ENCODE assay signal across 17 mouse cellular contexts in the genomic region with DNA sequence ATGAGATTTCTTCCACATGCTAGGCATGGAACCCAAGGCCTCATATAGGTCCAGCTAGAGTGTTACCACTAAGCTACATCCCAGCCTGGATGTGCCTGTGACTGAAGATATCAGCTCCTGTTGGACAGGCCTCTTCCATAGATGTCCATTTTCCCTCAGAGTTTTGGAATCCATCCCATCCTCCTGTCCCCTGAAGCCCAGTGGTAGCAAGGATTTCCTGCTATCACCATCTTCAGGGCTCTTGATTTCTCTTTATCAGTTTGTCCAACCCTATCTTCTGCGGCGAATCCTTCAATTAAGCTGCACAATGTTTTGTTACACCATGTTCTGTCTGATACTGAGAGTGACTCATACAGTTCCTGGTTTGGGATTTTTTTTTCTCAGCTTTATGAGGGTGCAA.
"Had no signal": no experiment of that assay in that cellular context is flagged by ENCODE, and none has a peak within 500 bp of the region (broad histone marks: within the 10 kb centered on the region; RNA-seq: fewer than 3 reads in every experiment).

No protein-coding gene starts in this region.

- H3K27ac ChIP-seq: liver, embryonic 14.5 days; lung, embryonic 15.5 days; macrophage; midbrain, embryonic 12.5 days; neural tube, embryonic 12.5 days; stomach, embryonic 15.5 days; stomach, postnatal 0 days had no signal

- H3K9ac ChIP-seq: liver, embryonic 14.5 days; lung, embryonic 15.5 days; midbrain, embryonic 12.5 days; neural tube, embryonic 12.5 days; stomach, embryonic 15.5 days had no signal

- DNase-seq: lung, adult 2 months; lung, postnatal 14 days; lung, postnatal 36 days; midbrain, embryonic 14.5 days; right cerebral cortex, postnatal 14 days; thymus, adult 2 months; thymus, postnatal 25 days; thymus, postnatal 4 days had no signal

- H3K27me3 ChIP-seq: lung, embryonic 15.5 days; megakaryocyte, embryonic 14.5 days; midbrain, embryonic 12.5 days; neural tube, embryonic 12.5 days; stomach, embryonic 15.5 days had no signal

- H3K9me3 ChIP-seq: lung, embryonic 15.5 days; midbrain, embryonic 12.5 days; neural tube, embryonic 12.5 days; stomach, embryonic 15.5 days had no signal

- ATAC-seq: lung, postnatal 0 days had no signal

- H3K36me3 ChIP-seq: lung, embryonic 15.5 days; midbrain, embryonic 12.5 days; neural tube, embryonic 12.5 days; stomach, embryonic 15.5 days had no signal

- H3K4me3 ChIP-seq: lung, embryonic 15.5 days; megakaryocyte, embryonic 14.5 days; midbrain, embryonic 12.5 days; neural tube, embryonic 12.5 days; stomach, embryonic 15.5 days had no signal

- H3K4me2 ChIP-seq: lung, embryonic 15.5 days; midbrain, embryonic 12.5 days; neural tube, embryonic 12.5 days; stomach, embryonic 15.5 days had no signal
